Mouse (Mus musculus): ENCODE data around the gene Dlgap1.

Dlgap1 gene

DNA sequence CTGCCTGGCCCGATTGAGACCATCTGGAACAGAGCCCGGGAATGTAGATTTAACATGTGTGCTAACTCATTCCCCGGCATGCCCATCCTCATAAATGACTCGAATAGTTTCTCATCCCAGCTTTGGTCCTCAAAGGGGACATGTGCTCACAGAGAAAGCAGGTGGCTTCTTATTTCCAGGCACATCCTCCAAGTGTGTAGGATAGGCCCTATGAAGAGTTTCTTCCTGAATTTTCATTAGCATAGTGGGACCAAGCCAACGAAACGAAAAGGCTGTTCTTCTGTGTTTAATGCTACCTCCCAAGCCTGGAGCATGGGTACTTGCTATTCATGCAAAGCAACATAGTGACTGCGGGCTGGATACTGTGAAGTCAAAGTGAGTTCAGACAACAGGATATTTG, 503.3 kb downstream of the Dlgap1 start:
- no peak for DNase-seq

GRCm38 (mm10) chr17:70473871-70474270, 505.0 kb downstream of the Dlgap1 start:
- DNase-seq, result no peak

DNA sequence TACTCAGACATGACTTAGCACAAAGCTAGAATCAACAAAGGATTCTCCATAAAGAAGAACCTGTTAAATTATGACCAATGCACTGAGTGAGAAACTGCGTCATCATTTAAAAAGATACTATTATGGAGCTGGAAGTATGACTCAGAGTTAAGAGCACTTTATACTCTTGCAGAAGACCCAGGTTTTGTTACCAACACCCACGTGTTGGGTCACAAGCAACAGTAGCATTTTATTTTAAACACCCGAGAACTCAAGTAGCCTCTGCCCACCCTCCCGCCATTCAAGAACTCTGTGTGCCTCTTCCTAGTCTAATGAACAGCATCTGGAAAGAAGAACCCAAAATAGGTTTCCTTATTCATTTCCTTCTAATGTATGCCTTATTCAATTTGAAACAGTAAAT, 514.8 kb downstream of the Dlgap1 start:
- DNase-seq, result no peak

- no peak for DNase-seq
Observed at GRCm38 (mm10) chr17:70485668-70486067, 516.8 kb downstream of the Dlgap1 start.

- DNase-seq, result no peak
Observed at GRCm38 (mm10) chr17:70486259-70486658, 517.4 kb downstream of the Dlgap1 start.

DNA sequence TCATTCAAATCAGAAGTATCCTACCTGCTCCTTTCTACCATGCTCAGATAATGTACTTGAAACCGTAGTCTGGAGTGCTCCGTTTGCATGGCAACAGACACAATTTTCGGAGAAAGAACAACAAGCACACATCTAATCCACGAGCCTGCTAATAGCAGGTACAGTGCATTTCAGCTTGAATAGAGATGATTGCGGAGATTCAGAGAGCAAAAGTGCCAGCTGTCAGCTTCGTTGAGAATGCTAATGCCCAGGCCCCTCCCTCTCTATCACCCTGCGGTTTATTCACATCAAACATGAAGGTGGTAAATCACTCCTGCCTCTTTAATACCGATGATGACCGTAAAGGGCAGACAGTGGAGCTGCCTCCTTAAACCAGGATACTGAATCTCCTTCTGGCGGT, 518.0 kb downstream of the Dlgap1 start:
- DNase-seq, result no peak

DNA sequence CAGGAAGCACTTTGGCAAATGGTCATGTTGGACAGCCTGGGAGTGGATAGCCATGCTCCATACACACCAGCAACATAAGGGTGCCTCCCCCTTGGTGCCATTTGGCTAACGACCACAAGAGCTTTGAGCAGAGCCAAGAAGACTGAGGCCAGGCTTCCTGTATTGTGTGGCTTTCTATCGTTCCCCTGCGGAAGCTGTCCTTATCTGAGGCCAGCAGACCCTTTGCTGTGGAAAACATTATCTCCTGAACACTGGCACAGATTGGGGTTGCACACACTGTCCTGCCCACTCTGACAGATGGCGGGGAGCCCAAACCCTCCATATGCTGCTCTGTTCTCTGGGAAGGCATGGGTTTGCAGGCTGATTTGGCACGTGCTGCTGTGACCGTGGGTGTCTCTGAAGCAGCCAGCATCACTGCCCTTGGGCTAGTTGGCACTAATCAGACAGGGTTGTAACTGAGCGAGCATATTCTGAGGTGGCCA, 520.0 kb downstream of the Dlgap1 start:
- DNase-seq, result no peak

DNA sequence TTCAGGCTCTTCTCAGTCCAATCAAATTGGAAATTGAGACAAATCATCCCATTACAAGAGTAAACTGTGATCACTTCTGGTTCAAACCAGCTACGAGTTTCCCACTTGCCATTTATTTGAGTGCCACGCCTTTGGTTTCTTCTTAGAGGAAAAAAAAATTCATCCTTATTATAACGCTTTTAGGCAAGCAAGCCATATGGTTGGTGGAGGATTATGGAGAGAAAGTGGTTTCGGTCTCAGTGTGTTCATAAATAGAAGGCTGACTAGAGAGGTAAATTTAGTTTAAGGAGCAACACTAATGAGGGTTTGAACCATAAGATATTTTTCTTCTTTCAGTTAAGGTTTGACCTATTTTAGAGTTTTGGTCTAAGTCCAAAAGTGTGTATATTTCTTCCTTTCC, 522.7 kb downstream of the Dlgap1 start:
- DNase-seq, result no peak

DNA sequence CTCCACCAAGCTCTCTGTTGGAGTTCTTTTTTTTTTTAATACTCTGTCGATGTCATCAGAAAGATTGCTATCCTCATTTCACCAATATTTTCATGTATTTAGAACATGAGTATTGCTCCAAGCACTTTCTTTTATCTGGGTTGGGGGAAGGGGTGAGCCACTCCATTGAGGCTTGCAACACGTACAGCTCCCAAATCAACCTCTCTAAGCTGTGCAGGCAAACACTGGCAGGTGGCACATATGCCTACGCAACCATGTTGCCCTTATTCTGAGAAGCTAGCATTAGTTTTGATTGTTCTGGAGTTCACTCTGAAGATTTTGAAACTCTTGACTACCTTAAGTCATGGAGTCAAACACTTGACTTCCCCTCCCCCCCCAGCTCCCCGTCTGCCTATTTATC, 525.5 kb downstream of the Dlgap1 start:
- DNase-seq, result no peak

DNA sequence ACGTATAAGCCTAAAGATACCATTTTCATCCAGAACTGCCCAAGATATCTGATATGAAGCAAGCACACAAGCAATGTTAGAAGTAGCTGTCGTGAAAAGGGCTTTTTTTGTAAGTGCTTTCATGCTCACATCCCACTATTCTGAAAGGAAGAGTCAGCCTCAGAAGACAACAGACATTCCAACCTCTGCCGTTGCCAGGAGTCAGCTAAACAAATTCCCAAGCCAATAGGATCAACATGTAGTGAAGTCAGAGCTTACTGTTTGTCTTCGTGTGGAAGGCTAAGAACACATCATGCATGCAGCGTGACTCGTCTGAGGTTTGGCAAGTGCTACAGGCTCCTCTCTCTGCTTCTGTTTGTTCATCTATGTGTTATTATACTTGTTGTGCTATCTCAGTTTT, 529.4 kb downstream of the Dlgap1 start:
- no peak for DNase-seq

DNA sequence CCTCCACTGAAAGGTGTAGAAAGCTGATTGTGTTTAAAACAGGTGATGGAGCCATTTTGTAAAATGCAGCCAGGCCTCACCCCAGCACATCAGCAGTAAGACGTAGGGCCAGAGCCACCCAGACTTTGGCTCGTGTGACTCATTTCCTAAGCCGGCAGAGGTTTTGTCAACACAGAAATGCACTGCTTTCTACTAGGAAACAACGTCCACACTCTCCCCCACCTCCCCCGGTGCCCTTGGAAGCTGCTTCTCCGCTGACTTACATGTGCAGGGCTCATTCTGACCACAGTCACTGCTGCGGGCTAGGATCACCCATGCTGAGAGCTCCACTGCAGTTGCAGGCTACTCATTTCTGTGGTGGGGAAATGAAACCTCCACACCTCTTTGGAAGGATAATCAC, 533.1 kb downstream of the Dlgap1 start:
- peak; percentile 6 to 7 for DNase-seq

DNA sequence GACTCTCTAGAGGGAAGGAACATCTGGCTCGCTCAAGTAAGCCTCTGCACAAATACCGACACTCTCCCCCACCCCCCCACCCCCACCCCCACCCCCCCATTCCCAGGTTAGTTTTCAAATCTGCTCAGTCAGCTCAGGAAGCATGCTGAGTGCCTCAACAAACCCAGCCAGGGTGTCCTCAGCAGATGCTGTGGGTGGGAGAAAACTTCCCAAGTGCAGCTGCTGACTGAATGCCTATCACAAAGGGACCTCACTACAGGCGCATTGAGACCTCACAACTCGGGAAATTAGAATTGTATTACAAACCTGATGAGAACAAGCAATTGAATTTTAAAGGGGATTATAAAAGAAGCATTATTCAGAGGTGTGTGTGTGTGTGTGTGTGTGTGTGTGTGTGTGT, 538.9 kb downstream of the Dlgap1 start:
- DNase-seq, result no peak

- no peak for DNase-seq
Observed at GRCm38 (mm10) chr17:70510441-70510840, 541.6 kb downstream of the Dlgap1 start.

DNA sequence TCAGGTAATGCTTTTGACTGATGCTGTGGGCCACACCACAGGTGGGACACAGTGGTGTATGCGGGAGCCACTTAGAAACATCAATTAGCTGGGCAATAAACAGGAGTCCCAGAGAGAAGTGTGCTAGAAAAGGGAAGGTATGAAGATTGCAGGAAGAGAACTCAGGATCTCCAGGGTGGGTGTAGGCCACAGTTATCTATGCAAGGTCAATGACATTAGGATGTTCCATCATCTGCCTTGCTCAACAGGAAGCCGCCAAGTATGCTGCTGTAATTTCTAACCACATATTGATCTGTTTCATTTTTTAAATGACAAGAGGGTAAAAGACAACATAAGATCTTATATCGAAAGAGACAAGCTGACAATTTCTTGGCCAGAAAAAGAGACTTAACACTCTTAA, 542.5 kb downstream of the Dlgap1 start:
- DNase-seq, result no peak

GRCm38 (mm10) chr17:70513736-70514135, 544.9 kb downstream of the Dlgap1 start:
- no peak for DNase-seq

GRCm38 (mm10) chr17:70516506-70516905, 547.6 kb downstream of the Dlgap1 start:
- no peak for DNase-seq

DNA sequence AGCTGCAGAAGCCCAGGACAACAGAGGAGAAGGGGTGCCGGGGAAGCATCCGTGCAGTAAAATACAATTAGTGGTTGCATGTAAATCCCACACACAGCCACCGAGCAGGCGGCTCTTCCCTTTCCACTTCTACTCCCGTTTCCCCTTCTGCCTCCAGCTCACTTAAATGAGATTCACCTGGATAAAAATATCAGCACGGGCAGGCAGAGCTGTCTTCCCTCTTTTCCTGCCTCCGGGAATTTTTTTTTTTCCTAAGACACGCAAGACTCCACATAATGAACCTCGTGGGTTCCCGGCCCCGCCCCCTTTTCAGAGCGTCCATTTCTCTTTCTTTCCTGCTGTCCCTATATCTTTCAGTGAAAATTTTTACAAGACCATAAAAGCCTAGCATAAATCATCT, 548.5 kb downstream of the Dlgap1 start:
- no peak for DNase-seq

DNA sequence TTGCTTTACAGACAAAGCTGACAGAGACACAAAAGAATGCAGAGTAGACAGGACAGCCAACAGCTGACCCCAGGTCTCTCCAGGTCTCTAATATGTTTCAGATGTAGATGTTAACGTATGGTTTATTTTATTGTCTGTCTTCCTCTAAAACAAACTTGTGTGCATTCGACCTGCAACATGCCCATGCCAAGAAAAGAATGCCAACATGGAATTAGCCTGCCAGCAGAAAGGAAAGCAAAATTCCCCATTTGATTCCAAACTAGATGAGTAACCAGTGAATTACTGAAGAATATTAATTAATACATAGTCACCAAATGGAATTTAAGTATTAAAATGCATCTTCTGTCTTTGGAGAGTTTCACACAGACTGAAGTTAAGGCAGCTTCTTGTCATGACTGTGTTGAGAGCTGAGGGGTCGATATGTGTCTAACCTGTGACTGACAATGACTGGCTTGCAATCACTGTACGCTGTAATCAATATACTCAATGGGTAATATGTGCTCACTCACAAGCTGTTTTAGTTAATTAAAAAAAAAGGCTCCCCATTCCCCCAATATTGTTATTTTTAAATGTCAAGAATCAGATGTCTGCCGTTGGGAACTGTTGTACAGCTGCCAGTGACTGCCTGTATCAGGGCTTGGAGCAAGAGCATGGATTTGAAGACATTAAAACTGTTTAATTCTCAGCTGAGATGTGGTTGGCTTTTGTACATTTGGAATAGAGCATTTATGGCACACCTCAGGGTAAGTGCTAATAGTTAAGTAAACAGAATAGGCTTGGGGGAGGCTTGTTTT, 552.4 kb downstream of the Dlgap1 start:
- DNase-seq, result peak in 1 of 2 experiments; percentile 2

GRCm38 (mm10) chr17:70521971-70522370, 553.1 kb downstream of the Dlgap1 start:
- peak; percentile 6 to 22 for DNase-seq

- DNase-seq, result no peak
Observed at GRCm38 (mm10) chr17:70525990-70526389, 557.1 kb downstream of the Dlgap1 start.

DNA sequence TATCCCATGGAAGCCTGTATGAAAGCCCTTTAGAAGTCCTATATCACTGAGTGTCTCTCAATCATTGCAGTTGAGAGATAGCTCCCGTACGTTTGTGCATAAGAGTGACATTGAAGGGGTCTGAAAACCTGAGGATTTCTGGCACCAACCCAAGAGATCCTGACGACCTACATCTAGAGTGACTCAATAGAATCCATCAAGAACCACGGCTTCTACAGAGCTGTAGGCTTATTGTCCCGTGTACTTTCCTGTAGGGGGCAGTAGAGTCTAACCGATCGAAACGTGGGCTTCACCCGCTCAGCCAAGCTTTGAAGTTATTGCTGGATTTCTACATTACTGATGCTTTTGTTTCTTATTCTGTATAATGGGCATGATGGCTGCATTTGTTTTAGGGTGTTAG, 558.2 kb downstream of the Dlgap1 start:
- peak; percentile 11 to 25 for DNase-seq

DNA sequence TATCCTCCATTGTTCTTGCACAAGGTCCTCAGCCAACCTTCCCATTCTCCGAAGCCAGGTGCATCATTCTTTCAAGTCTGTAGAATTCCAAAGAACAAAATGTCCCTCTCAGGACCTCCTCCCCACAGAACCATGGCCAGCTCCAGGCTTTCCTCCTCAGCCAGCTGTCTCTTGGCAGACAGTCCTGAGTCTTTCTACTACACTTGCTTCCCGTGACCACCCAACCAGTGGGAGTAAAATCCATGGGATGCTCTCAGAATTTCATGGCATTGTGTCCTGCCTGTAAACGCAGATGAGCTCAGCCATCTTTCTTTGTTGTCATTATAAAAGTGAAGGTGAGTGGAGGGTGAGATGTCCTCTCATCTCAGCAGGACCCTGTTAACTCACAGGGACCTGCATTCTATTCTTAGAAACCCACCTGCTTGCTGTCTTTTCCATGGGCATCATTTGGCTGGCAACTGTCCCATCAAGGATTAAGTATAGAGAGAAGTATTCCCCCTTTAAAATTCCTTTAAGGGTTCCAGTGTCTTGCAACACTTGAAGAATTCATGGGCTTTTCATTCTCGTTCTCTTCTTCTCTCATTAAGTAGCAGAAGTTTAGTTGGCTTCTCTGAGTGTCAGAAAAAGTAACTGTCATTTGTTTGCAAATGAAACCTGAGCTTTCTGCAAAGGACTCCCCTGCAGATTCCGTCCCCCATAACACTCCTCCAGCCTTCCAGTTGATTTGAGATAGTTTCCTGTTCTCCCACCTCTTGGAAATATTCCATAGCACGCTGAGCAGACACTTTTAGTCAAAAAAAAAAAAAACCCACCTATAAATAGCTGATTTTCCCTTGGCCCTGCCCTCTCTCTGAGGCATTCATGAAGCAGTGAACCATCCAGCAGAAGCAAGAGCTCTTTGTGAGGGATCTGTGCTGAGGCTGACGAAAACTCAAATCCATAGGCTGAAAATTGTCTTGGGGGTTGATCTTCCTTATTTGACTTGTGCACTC, 559.6 kb downstream of the Dlgap1 start:
- peak; percentile 4 to 7 for DNase-seq

GRCm38 (mm10) chr17:70534321-70534720, 565.4 kb downstream of the Dlgap1 start:
- DNase-seq, result no peak

GRCm38 (mm10) chr17:70541816-70542215, 572.9 kb downstream of the Dlgap1 start:
- DNase-seq, result no peak

All from kidney, postnatal 4 days (tissue).